ENCODE assay signal across 13 mouse cellular contexts in the genomic region with DNA sequence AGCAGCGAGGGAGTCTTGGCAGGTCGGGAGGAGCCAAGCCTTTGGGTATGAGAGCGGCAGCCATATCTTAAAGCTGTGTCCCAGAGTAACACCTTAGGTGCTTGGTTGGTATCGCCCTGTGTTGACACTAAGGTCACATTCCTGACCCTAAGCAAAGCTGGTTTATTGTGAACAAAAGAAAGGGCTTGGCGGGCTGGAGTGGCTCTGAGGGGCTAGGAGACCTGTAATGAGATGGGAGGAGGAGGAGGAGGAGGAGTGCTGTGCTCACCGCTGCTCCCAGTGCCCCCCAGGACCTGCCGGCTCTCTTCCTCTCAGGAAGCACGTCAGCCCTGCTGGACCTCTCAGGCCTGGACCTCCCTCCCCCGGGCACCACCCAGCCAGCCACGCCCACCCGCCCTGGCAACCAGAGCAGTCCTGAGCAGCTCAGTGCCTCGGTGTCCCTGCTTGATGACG. TPM values are rescaled to one million over a fixed set of nuclear protein-coding genes. Genes with fewer than 3 reads are reported as not detected.
A peak's percentile ranks its signal among the peaks of the same experiment; 100 is the strongest.
DNase-seq lines count a peak whose midpoint lies in the region; ATAC-seq and TF ChIP-seq lines count a peak whose summit lies in the region.
"Had no signal": no experiment of that assay in that cellular context is flagged by ENCODE, and none has a peak within 500 bp of the region (broad histone marks: within the 10 kb centered on the region; RNA-seq: fewer than 3 reads in every experiment).

No protein-coding gene starts in this region.

- peaks cover 42% of the 10 kb centered on the region for H3K4me1 ChIP-seq in kidney, embryonic 15.5 days
- peaks cover 34% of the 10 kb centered on the region for H3K4me1 ChIP-seq in intestine, embryonic 16.5 days (ENCODE audit: control insufficient read depth, insufficient read depth, low read length)
- H3K4me1 ChIP-seq in lung, postnatal 0 days (ENCODE audit: insufficient read depth, low read depth, low read length) = peaks cover 12% of the 10 kb centered on the region; the same call in 1 of the 2 replicates

- H3K36me3 ChIP-seq in kidney, embryonic 15.5 days = peaks cover 93% of the 10 kb centered on the region
- peaks cover 34% of the 10 kb centered on the region for H3K36me3 ChIP-seq in intestine, embryonic 16.5 days (ENCODE audit: control insufficient read depth, insufficient read depth, low read length)
- H3K36me3 ChIP-seq in lung, postnatal 0 days (ENCODE audit: insufficient read depth, low read length) = peaks cover 52% of the 10 kb centered on the region

- H3K27ac ChIP-seq in kidney, embryonic 15.5 days = peak overlapping the region; percentile 51; the same call in 1 of the 2 replicates
- no peak overlapping the region for H3K27ac ChIP-seq in intestine, embryonic 16.5 days (ENCODE audit: low read length)
- peak overlapping the region; percentile 76 for H3K27ac ChIP-seq in lung, postnatal 0 days (ENCODE audit: low read length)
- H3K27ac ChIP-seq: forebrain, embryonic 12.5 days; heart, adult 2 months; limb, embryonic 12.5 days had no signal

- 29% methylated on average over 13 of the region's 13 CpGs for WGBS in kidney, embryonic 15.5 days
- WGBS in intestine, embryonic 16.5 days = 26% methylated on average over 13 of the region's 13 CpGs
- 19% methylated on average over 11 of the region's 13 CpGs for WGBS in lung, postnatal 0 days

- no peak overlapping the region for H3K9ac ChIP-seq in kidney, embryonic 15.5 days
- H3K9ac ChIP-seq in intestine, embryonic 16.5 days (ENCODE audit: low read depth, low read length) = 0 out of 2 replicates have a peak overlapping the region, but pooled peaks have one; percentile 32
- H3K9ac ChIP-seq in lung, postnatal 0 days (replicated peaks; ENCODE audit: low read depth) = no peak overlapping the region
- H3K9ac ChIP-seq: forebrain, embryonic 12.5 days; limb, embryonic 12.5 days had no signal

- DNase-seq in embryo, embryonic 10 days (ENCODE audit: low spot score) = peak; percentile 63
- DNase-seq in embryo, embryonic 10.5 days (ENCODE audit: low spot score) = no peak
- no peak for DNase-seq in kidney, adult 18-20 months
- peak; percentile 76 for DNase-seq in lung, postnatal 0 days (ENCODE audit: low spot score)
- DNase-seq in layer of hippocampus, postnatal 10 days (ENCODE audit: low spot score in 2 of 2) = no peak
- DNase-seq in layer of hippocampus, postnatal 25 days (ENCODE audit: extremely low spot score in 1 of 2, low spot score in 1 of 2) = no peak
- DNase-seq: cerebellum, postnatal 10 days; heart, adult 2 months; kidney, postnatal 36 days had no signal

- no peaks in the 10 kb centered on the region for H3K27me3 ChIP-seq in kidney, embryonic 15.5 days
- H3K27me3 ChIP-seq in intestine, embryonic 16.5 days (replicated peaks; ENCODE audit: control insufficient read depth, insufficient read depth, low read length) = no peaks in the 10 kb centered on the region
- no peaks in the 10 kb centered on the region for H3K27me3 ChIP-seq in lung, postnatal 0 days (replicated peaks; ENCODE audit: insufficient read depth, low read length)
- H3K27me3 ChIP-seq: forebrain, embryonic 12.5 days; limb, embryonic 12.5 days had no signal

- TF ChIP-seq EP300 in lung, postnatal 0 days (IDR thresholded peaks at IDR 0.05) = no peak

- peak; percentile 47; the same call in 1 of the 2 replicates for ATAC-seq in kidney, embryonic 15.5 days (replicated peaks; ENCODE audit: low FRiP score)
- peak; percentile 45; the same call in 1 of the 2 replicates for ATAC-seq in intestine, embryonic 16.5 days
- peak; percentile 87 for ATAC-seq in lung, postnatal 0 days

- H3K4me3 ChIP-seq in kidney, embryonic 15.5 days (replicated peaks) = no peak overlapping the region
- no peak overlapping the region for H3K4me3 ChIP-seq in intestine, embryonic 16.5 days (ENCODE audit: low read length)
- no peak overlapping the region for H3K4me3 ChIP-seq in lung, postnatal 0 days (ENCODE audit: low read depth, low read length)
- H3K4me3 ChIP-seq: forebrain, embryonic 12.5 days; heart, adult 2 months; limb, embryonic 12.5 days had no signal

- TF ChIP-seq CTCF in lung, postnatal 0 days (IDR thresholded peaks at IDR 0.05) = no peak

- H3K9me3 ChIP-seq in kidney, embryonic 15.5 days (replicated peaks) = no peaks in the 10 kb centered on the region
- no peaks in the 10 kb centered on the region for H3K9me3 ChIP-seq in intestine, embryonic 16.5 days (ENCODE audit: control insufficient read depth, low read length)
- H3K9me3 ChIP-seq in lung, postnatal 0 days (ENCODE audit: low read length) = no peaks in the 10 kb centered on the region
- H3K9me3 ChIP-seq: forebrain, embryonic 12.5 days; limb, embryonic 12.5 days had no signal

- H3K4me2 ChIP-seq in kidney, embryonic 15.5 days = 0 out of 2 replicates have a peak overlapping the region, but pooled peaks have one; percentile 7
- H3K4me2 ChIP-seq in intestine, embryonic 16.5 days (ENCODE audit: low read depth, low read length) = no peak overlapping the region
- H3K4me2 ChIP-seq in lung, postnatal 0 days (replicated peaks; ENCODE audit: low read depth, low read length) = 0 out of 2 replicates have a peak overlapping the region, but pooled peaks have one; percentile 3
- H3K4me2 ChIP-seq: forebrain, embryonic 12.5 days; limb, embryonic 12.5 days had no signal

RNA-seq across cellular contexts. Expression of gene Gm49510, which starts 10.0 kb away (rescaled TPM):
- 0.14 and 0.60 TPM in 2 replicates for polyA plus RNA-seq in kidney, embryonic 15.5 days (2015; fragmentation: Nextera tagmentation; extraction: Ambion mirVana)
- 0.21 and 0.55 TPM in 2 replicates for polyA plus RNA-seq in intestine, embryonic 16.5 days (2015; fragmentation: Nextera tagmentation; extraction: Ambion mirVana)
- polyA plus RNA-seq in lung, postnatal 0 days (2015; fragmentation: Nextera tagmentation; extraction: Ambion mirVana) = 0.10 and 0.42 TPM in 2 replicates
- not detected for total RNA-seq in layer of hippocampus, postnatal 10 days (2021)
- not detected for total RNA-seq in layer of hippocampus, postnatal 25 days (2021)
- total RNA-seq: heart, adult 2 months had no signal
- polyA plus RNA-seq: forebrain, embryonic 12.5 days had no signal

RNA-seq across cellular contexts. Expression of gene Sh3bp1, which starts 10.1 kb away (rescaled TPM):
- polyA plus RNA-seq in kidney, embryonic 15.5 days (2015; fragmentation: Nextera tagmentation; extraction: Ambion mirVana) = 34.4 and 41.6 TPM in 2 replicates
- polyA plus RNA-seq in intestine, embryonic 16.5 days (2015; fragmentation: Nextera tagmentation; extraction: Ambion mirVana) = 21.5 and 23.3 TPM in 2 replicates
- 12.7 and 12.8 TPM in 2 replicates for polyA plus RNA-seq in lung, postnatal 0 days (2015; fragmentation: Nextera tagmentation; extraction: Ambion mirVana)
- total RNA-seq in layer of hippocampus, postnatal 10 days (2021) = 10 to 100 TPM in 1 of 2 experiments, 1 to 10 TPM in 1; 8.6 to 12.1 TPM
- 10 to 100 TPM; 24.3 to 25.3 TPM for total RNA-seq in layer of hippocampus, postnatal 25 days (2021)

RNA-seq across cellular contexts. Expression of gene Gga1, which starts 12.4 kb away (rescaled TPM):
- polyA plus RNA-seq in kidney, embryonic 15.5 days (2015; fragmentation: Nextera tagmentation; extraction: Ambion mirVana) = 49.5 and 55.5 TPM in 2 replicates
- polyA plus RNA-seq in intestine, embryonic 16.5 days (2015; fragmentation: Nextera tagmentation; extraction: Ambion mirVana) = 56.3 and 57.4 TPM in 2 replicates
- polyA plus RNA-seq in lung, postnatal 0 days (2015; fragmentation: Nextera tagmentation; extraction: Ambion mirVana) = 49.7 and 51.5 TPM in 2 replicates
- total RNA-seq in layer of hippocampus, postnatal 10 days (2021) = 10 to 100 TPM; 56.8 to 58.0 TPM
- 10 to 100 TPM; 57.1 to 59.0 TPM for total RNA-seq in layer of hippocampus, postnatal 25 days (2021)

RNA-seq across cellular contexts. Expression of gene Pdxp, which starts 24.3 kb away (rescaled TPM):
- polyA plus RNA-seq in kidney, embryonic 15.5 days (2015; fragmentation: Nextera tagmentation; extraction: Ambion mirVana) = 13.7 and 15.0 TPM in 2 replicates
- 2.2 and 6.4 TPM in 2 replicates for polyA plus RNA-seq in intestine, embryonic 16.5 days (2015; fragmentation: Nextera tagmentation; extraction: Ambion mirVana)
- polyA plus RNA-seq in lung, postnatal 0 days (2015; fragmentation: Nextera tagmentation; extraction: Ambion mirVana) = 1.8 and 1.9 TPM in 2 replicates
- total RNA-seq in layer of hippocampus, postnatal 10 days (2021) = 100 to 1,000 TPM; 135 to 139 TPM
- 100 to 1,000 TPM; 161 to 187 TPM for total RNA-seq in layer of hippocampus, postnatal 25 days (2021)

RNA-seq across cellular contexts. Expression of gene Lgals2, which starts 34.1 kb away (rescaled TPM):
- 0.60 and 1.8 TPM in 2 replicates for polyA plus RNA-seq in kidney, embryonic 15.5 days (2015; fragmentation: Nextera tagmentation; extraction: Ambion mirVana)
- 1,298 and 1,309 TPM in 2 replicates for polyA plus RNA-seq in intestine, embryonic 16.5 days (2015; fragmentation: Nextera tagmentation; extraction: Ambion mirVana)
- polyA plus RNA-seq in lung, postnatal 0 days (2015; fragmentation: Nextera tagmentation; extraction: Ambion mirVana) = 1.6 and 2.4 TPM in 2 replicates
- total RNA-seq in layer of hippocampus, postnatal 10 days (2021) = not detected
- total RNA-seq in layer of hippocampus, postnatal 25 days (2021) = not detected
- total RNA-seq: heart, adult 2 months had no signal
- polyA plus RNA-seq: forebrain, embryonic 12.5 days; limb, embryonic 12.5 days had no signal

Comparison
In these comparisons a context has a peak if more than half of its experiments do, and no peak if none do; other contexts are left out.
1. DNase-seq: peak in embryo, embryonic 10 days (single experiment) and lung, postnatal 0 days (single experiment); none in embryo, embryonic 10.5 days (single experiment), kidney, adult 18-20 months (single experiment), layer of hippocampus, postnatal 10 days (0 of 2) and layer of hippocampus, postnatal 25 days (0 of 2).
2. Peak in every context shown above with its lines, with median percentiles within 50 percentile points of each other: ATAC-seq.